Mouse (Mus musculus): ENCODE measurements around the gene Capn2. TPM values are rescaled to one million over a fixed set of nuclear protein-coding genes. Genes with fewer than 3 reads are reported as not detected.

Gene Capn2
- polyA plus RNA-seq, 1 experiment: 132 TPM

DNA sequence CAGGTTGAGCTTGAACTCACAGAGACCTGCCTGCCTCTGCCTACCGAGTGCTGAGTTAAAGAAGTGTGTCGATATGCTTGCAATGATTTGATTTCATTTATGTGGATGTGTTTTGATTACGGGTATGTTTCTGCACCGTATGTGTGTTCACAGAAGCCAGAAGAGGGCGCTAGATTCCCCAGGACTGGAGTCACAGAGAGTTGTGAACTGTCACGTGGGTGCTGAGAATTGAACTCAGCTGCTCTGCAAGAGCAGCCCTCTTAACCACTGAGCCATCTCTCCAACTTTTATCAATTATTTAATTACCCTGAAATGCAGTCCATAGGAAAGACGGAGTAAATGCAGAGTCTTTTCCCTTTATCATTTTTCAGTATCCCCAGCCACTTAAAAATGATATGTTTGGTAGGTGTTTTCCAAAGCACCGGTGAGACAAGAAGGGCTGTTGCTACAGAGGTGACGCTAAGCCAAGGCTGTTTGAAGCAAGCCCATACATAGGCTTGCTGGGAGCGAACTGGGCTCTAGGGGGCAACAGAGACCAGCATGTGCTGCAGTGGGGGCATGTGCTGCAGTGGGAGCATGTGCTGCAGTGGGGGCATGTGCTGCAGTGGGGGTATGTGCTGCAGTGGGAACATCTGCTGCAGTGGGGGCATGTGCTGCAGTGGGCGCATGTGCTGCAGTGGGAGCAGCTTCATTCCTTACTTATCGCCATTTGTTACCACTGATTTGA lies 36.4 kb upstream of the Capn2 start:
- H3K4me1 ChIP-seq (ENCODE audit: control insufficient read depth, insufficient read depth, low read length): peaks cover 8% of the 10 kb centered on the region
- no peak overlapping the region for H3K4me3 ChIP-seq (ENCODE audit: insufficient read depth, low read length)
- TF ChIP-seq POLR2A (IDR thresholded peaks at IDR 0.05; ENCODE audit: borderline replicate concordance, low read depth, low read length): no peak
- TF ChIP-seq CTCF (IDR thresholded peaks at IDR 0.05; ENCODE audit: low read depth, low read length): 0 out of 2 replicates have a peak, but pooled peaks have one; percentile 21
- no peak overlapping the region for H3K27ac ChIP-seq (ENCODE audit: insufficient read depth, low read depth, low read length)

DNA sequence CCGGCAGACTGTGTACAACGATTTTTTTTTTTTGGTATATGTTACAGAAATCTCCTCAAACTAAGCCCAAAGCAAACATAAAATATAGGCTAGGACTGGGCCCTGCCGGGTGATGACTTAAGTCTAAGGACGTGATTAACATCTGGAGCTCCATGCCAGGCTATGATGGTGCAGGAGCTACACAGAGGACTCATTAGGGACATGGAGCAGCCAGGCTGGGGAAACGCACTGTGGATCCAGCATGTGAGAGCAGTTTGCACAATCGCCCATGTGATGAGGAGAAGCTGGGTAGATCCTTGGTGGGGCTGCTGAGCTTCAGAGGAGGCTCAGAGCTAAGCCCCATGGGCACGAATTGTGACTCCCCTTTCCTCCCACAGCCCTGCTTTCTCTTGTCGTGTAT lies 33.4 kb upstream of the Capn2 start:
- no peak overlapping the region for H3K4me3 ChIP-seq (ENCODE audit: insufficient read depth, low read length)
- no peak overlapping the region for H3K27ac ChIP-seq (ENCODE audit: insufficient read depth, low read depth, low read length)
- peaks cover 8% of the 10 kb centered on the region for H3K4me1 ChIP-seq (ENCODE audit: control insufficient read depth, insufficient read depth, low read length)
- TF ChIP-seq CTCF (IDR thresholded peaks at IDR 0.05; ENCODE audit: low read depth, low read length): no peak
- TF ChIP-seq POLR2A (IDR thresholded peaks at IDR 0.05; ENCODE audit: borderline replicate concordance, low read depth, low read length): no peak

- peaks cover 11% of the 10 kb centered on the region for H3K4me1 ChIP-seq (ENCODE audit: control insufficient read depth, insufficient read depth, low read length)
- TF ChIP-seq POLR2A (IDR thresholded peaks at IDR 0.05; ENCODE audit: borderline replicate concordance, low read depth, low read length) (no peak), CTCF (IDR thresholded peaks at IDR 0.05; ENCODE audit: low read depth, low read length) (no peak)
These were observed 26.5 kb upstream of the Capn2 start for GRCm38 (mm10) chr1:182543906-182544305.

GRCm38 (mm10) chr1:182543136-182543535 lies 25.7 kb upstream of the Capn2 start:
- TF ChIP-seq CTCF (IDR thresholded peaks at IDR 0.05; ENCODE audit: low read depth, low read length): no peak
- TF ChIP-seq POLR2A (IDR thresholded peaks at IDR 0.05; ENCODE audit: borderline replicate concordance, low read depth, low read length): no peak
- H3K4me1 ChIP-seq (ENCODE audit: control insufficient read depth, insufficient read depth, low read length): peaks cover 12% of the 10 kb centered on the region
- H3K27ac ChIP-seq (ENCODE audit: insufficient read depth, low read depth, low read length): no peak overlapping the region
- H3K4me3 ChIP-seq (ENCODE audit: insufficient read depth, low read length): no peak overlapping the region

More at GRCm38 (mm10) chr1:182543906-182544305, 26.5 kb upstream of the Capn2 start:
- no peak overlapping the region for H3K27ac ChIP-seq (ENCODE audit: insufficient read depth, low read depth, low read length)
- no peak overlapping the region for H3K4me3 ChIP-seq (ENCODE audit: insufficient read depth, low read length)

GRCm38 (mm10) chr1:182542110-182542509 lies 24.7 kb upstream of the Capn2 start:
- peaks cover 12% of the 10 kb centered on the region for H3K4me1 ChIP-seq (ENCODE audit: control insufficient read depth, insufficient read depth, low read length)
- no peak overlapping the region for H3K27ac ChIP-seq (ENCODE audit: insufficient read depth, low read depth, low read length)
- TF ChIP-seq CTCF (IDR thresholded peaks at IDR 0.05; ENCODE audit: low read depth, low read length): no peak
- TF ChIP-seq POLR2A (IDR thresholded peaks at IDR 0.05; ENCODE audit: borderline replicate concordance, low read depth, low read length): no peak
- no peak overlapping the region for H3K4me3 ChIP-seq (ENCODE audit: insufficient read depth, low read length)

DNA sequence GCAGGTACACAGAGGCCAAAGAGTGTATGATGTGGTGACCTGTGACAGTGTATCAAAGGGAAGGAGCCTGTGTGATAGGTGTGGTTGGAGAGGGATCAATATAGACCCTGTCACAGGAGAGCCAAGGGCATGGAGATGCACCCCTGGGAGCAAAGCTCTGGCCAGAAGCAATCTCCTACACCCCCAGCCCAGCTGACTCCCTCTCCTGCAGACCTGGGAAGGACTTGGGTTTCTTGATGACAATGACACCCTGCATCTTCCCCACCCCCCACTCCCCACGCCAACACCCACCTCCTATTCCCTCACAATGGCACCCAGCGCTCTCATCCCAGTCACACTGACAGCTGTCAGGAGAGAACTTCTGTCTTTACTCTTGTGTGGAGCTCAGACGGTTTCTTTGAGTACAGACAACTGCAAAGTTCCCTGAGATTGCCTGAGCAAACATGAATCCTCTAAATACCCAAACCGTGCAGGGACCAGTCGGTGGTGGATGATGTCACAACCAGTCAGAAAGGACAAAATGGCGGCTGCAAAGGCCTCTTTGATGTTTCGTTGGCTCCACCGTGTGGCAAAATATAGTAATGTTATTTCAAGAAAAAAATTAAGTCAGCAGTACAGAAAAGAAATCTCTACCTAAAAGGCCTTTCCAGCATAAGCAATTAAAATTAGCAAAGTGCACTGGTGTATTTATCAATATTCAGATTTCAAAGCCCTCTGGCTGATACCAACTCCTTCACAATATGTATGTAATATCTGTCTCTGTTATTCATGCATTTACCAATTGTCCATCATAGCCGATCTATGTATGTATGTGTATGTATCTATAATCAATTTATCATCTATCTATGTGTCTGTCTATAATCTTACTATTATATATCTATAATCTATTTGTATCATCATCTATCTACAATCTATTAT lies 21.9 kb upstream of the Capn2 start:
- TF ChIP-seq CTCF (IDR thresholded peaks at IDR 0.05; ENCODE audit: low read depth, low read length): peak; percentile 23; the same call in 1 of the 2 replicates
- no peak for TF ChIP-seq POLR2A (IDR thresholded peaks at IDR 0.05; ENCODE audit: borderline replicate concordance, low read depth, low read length)
- Histone ChIP-seq H3K4me3 (ENCODE audit: insufficient read depth, low read length) (no peak overlapping the region), H3K4me1 (ENCODE audit: control insufficient read depth, insufficient read depth, low read length) (peaks cover 12% of the 10 kb centered on the region), H3K27ac (ENCODE audit: insufficient read depth, low read depth, low read length) (no peak overlapping the region)

- Histone ChIP-seq H3K4me3 (ENCODE audit: insufficient read depth, low read length) (no peak overlapping the region), H3K4me1 (ENCODE audit: control insufficient read depth, insufficient read depth, low read length) (peaks cover 5% of the 10 kb centered on the region), H3K27ac (ENCODE audit: insufficient read depth, low read depth, low read length) (no peak overlapping the region)
- TF ChIP-seq CTCF (IDR thresholded peaks at IDR 0.05; ENCODE audit: low read depth, low read length) (no peak), POLR2A (IDR thresholded peaks at IDR 0.05; ENCODE audit: borderline replicate concordance, low read depth, low read length) (no peak)
These were observed 17.7 kb upstream of the Capn2 start for GRCm38 (mm10) chr1:182535080-182535481.

- Histone ChIP-seq H3K4me3 (ENCODE audit: insufficient read depth, low read length) (no peak overlapping the region), H3K4me1 (ENCODE audit: control insufficient read depth, insufficient read depth, low read length) (no peaks in the 10 kb centered on the region), H3K27ac (ENCODE audit: insufficient read depth, low read depth, low read length) (no peak overlapping the region)
- TF ChIP-seq POLR2A (IDR thresholded peaks at IDR 0.05; ENCODE audit: borderline replicate concordance, low read depth, low read length) (no peak), CTCF (IDR thresholded peaks at IDR 0.05; ENCODE audit: low read depth, low read length) (no peak)
These were observed 16.2 kb upstream of the Capn2 start for GRCm38 (mm10) chr1:182533583-182533982.

DNA sequence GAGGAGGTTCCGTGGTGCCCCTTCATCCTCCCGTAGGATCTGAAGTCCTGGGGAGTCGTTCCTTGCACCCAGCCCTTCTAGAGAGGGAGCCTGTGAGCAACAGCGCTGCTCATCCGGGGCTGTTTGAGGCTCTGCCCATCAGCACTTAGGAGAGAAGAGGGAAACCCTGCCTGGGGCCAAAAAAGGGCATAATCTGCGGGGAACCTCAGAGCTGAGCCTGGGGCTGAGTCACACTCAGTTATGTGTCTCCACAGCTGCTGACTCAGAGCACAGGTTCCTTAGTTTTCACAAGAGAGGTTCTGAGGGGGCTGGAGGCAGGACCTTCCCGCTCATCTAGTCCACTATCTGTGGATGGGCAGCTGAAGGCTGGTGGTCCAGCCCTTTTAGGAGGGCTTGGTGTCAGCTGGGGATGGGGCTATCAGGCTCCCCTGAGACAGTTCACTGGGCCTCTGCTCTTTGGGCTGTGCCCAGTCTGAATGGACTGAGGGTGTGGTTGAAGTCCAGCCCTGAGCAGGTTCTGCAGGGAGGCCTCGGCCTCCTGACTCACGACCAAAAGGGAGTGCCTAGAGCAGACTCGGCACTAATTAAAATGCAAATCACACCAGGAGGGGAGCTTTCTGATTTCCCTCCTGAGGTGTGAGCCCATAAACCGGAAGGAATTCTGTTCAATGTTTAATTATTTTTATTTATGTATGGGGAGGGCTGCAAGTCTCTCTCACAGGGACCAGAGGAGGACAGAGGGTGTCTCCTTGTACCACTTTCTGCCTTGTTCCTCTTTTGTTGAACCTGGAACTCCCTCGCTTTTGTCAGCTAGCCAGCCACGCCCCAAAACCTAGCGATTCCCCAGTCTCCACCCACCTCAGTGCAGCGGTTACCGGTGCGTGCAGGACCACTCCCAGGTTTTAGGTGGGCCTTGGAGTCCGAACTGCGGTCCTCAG lies 10.8 kb upstream of the Capn2 start:
- Histone ChIP-seq H3K4me1 (ENCODE audit: control insufficient read depth, insufficient read depth, low read length) (peaks cover 14% of the 10 kb centered on the region), H3K4me3 (ENCODE audit: insufficient read depth, low read length) (peak overlapping the region; percentile 31), H3K27ac (ENCODE audit: insufficient read depth, low read depth, low read length) (peak overlapping the region; percentile 32)
- no peak for TF ChIP-seq POLR2A (IDR thresholded peaks at IDR 0.05; ENCODE audit: borderline replicate concordance, low read depth, low read length)
- TF ChIP-seq CTCF (IDR thresholded peaks at IDR 0.05; ENCODE audit: low read depth, low read length): no peak

Measured in bone marrow macrophage, adult 2 months (primary cell).